Mouse (Mus musculus) neural tube, embryonic 15.5 days (tissue): ENCODE results near the gene Slfn5. TPM values are rescaled to one million over a fixed set of nuclear protein-coding genes. Genes with fewer than 3 reads are reported as not detected.
A peak's percentile ranks its signal among the peaks of the same experiment; 100 is the strongest.
"Not testable (repeated sequence)": the region's sequence is repeated elsewhere in the genome, so short reads cannot be mapped to it uniquely, and the experiment has no call there.

Experiments
- ATAC-seq: fragments of 200-750 bp; cut with Nextera tagmentation; 2 replicates; pipeline ENCODE4 v1.8.0; 2017; ENCODE audit warnings: mild to moderate bottlenecking, moderate TSS enrichment, moderate library complexity; ENCODE audit not compliant: low FRiP score
- H3K27ac ChIP-seq: fragments of 300-500 bp; sonication (generic); replicated peaks from 2 replicates; pipeline ENCODE4 v1.5.1; 2015; ENCODE audit warnings: mild to moderate bottlenecking, inconsistent platforms
- H3K27me3 ChIP-seq: fragments of 300-500 bp; sonication (generic); replicated peaks from 2 replicates; pipeline ENCODE4 v1.6.1; 2015; ENCODE audit warnings: inconsistent platforms
- H3K36me3 ChIP-seq: fragments of 300-500 bp; sonication (generic); 2 replicates; pipeline ENCODE4 v1.6.1; 2015; ENCODE audit warnings: inconsistent platforms
- H3K4me1 ChIP-seq: fragments of 300-500 bp; sonication (generic); 2 replicates; pipeline ENCODE4 v1.6.1; 2015; ENCODE audit warnings: inconsistent platforms
- H3K4me2 ChIP-seq: fragments of 300-500 bp; sonication (generic); 2 replicates; pipeline ENCODE4 v1.6.1; 2015; ENCODE audit warnings: inconsistent platforms, mild to moderate bottlenecking, moderate library complexity
- H3K4me3 ChIP-seq: fragments of 300-500 bp; sonication (generic); replicated peaks from 2 replicates; pipeline ENCODE4 v1.5.1; 2015; ENCODE audit warnings: mild to moderate bottlenecking, inconsistent platforms
- H3K9ac ChIP-seq: fragments of 300-500 bp; sonication (generic); replicated peaks from 2 replicates; pipeline ENCODE4 v1.6.1; 2015; ENCODE audit warnings: mild to moderate bottlenecking, inconsistent platforms
- H3K9me3 ChIP-seq: fragments of 300-500 bp; sonication (generic); replicated peaks from 2 replicates; pipeline ENCODE4 v1.6.1; 2016; ENCODE audit warnings: inconsistent platforms
- WGBS: fragments of 180-500 bp; shearing (Covaris S2); methylation state at CpG from one replicate; pipeline ENCODE4 v1.1.7; 2015; ENCODE audit warnings: mixed read lengths; 5-methylcytosine and 5-hydroxymethylcytosine counted together
- polyA plus RNA-seq: library from polyadenylated mRNA; unstranded; fragments of >200 nt; fragmentation: Nextera tagmentation; extraction: Ambion mirVana; gene quantifications from 2 replicates; pipeline ENCODE4 v1.2.1, GENCODE M21; 2015

Gene Slfn5
- polyA plus RNA-seq, 1 experiment from 2014 or later: 1.9 TPM

GRCm38 (mm10) chr11:82951865-82952611, 889 bp downstream of the Slfn5 start:
- Histone ChIP-seq H3K27me3 (peaks cover 49% of the 10 kb centered on the region), H3K4me1 (peaks cover 12% of the 10 kb centered on the region), H3K36me3 (no peaks in the 10 kb centered on the region), H3K9ac (no peak overlapping the region), H3K27ac (no peak overlapping the region), H3K9me3 (no peaks in the 10 kb centered on the region), H3K4me3 (0 out of 2 replicates have a peak overlapping the region, but pooled peaks have one; percentile 2), H3K4me2 (peak overlapping the region; percentile 30)
- ATAC-seq: no peak
- 9% methylated on average over 28 of the region's 28 CpGs for WGBS

GRCm38 (mm10) chr11:82952612-82953542, 1.7 kb downstream of the Slfn5 start:
- no peak overlapping the region for H3K4me3 ChIP-seq
- peaks cover 12% of the 10 kb centered on the region for H3K4me1 ChIP-seq
- H3K4me2 ChIP-seq: peak overlapping the region; percentile 30; the same call in 1 of the 2 replicates
- no peaks in the 10 kb centered on the region for H3K36me3 ChIP-seq
- H3K9ac ChIP-seq: no peak overlapping the region
- H3K27ac ChIP-seq: no peak overlapping the region
- H3K9me3 ChIP-seq: no peaks in the 10 kb centered on the region
- H3K27me3 ChIP-seq: peaks cover 49% of the 10 kb centered on the region
- WGBS: 71% methylated on average over 9 of the region's 9 CpGs
- ATAC-seq: no peak

- WGBS: 80% methylated on average over 6 of the region's 6 CpGs
- no peak overlapping the region for H3K27ac ChIP-seq
- peaks cover 12% of the 10 kb centered on the region for H3K4me1 ChIP-seq
- H3K9me3 ChIP-seq: no peaks in the 10 kb centered on the region
- no peak overlapping the region for H3K4me3 ChIP-seq
- no peaks in the 10 kb centered on the region for H3K36me3 ChIP-seq
- ATAC-seq: no peak
- H3K4me2 ChIP-seq: no peak overlapping the region
- no peak overlapping the region for H3K9ac ChIP-seq
- H3K27me3 ChIP-seq: peaks cover 49% of the 10 kb centered on the region
These were observed 3.5 kb downstream of the Slfn5 start for GRCm38 (mm10) chr11:82954631-82955030.

GRCm38 (mm10) chr11:82956925-82957324, 5.8 kb downstream of the Slfn5 start:
- H3K9ac ChIP-seq: no peak overlapping the region
- no peaks in the 10 kb centered on the region for H3K36me3 ChIP-seq
- H3K4me1 ChIP-seq: 0 out of 2 replicates have a peak, but pooled peaks cover 3% of the 10 kb centered on the region
- H3K4me3 ChIP-seq: no peak overlapping the region
- no peaks in the 10 kb centered on the region for H3K9me3 ChIP-seq
- H3K4me2 ChIP-seq: no peak overlapping the region
- ATAC-seq: no peak
- H3K27me3 ChIP-seq: peaks cover 30% of the 10 kb centered on the region
- H3K27ac ChIP-seq: no peak overlapping the region
- WGBS: 80% methylated on average over 10 of the region's 10 CpGs

- no peak for ATAC-seq
These were observed 8.5 kb downstream of the Slfn5 start for GRCm38 (mm10) chr11:82959613-82960012.

GRCm38 (mm10) chr11:82961743-82962142, 10.6 kb downstream of the Slfn5 start:
- Histone ChIP-seq H3K4me2 (no peak overlapping the region), H3K36me3 (no peaks in the 10 kb centered on the region), H3K9me3 (no peaks in the 10 kb centered on the region), H3K9ac (no peak overlapping the region), H3K27me3 (no peaks in the 10 kb centered on the region), H3K27ac (no peak overlapping the region), H3K4me3 (no peak overlapping the region), H3K4me1 (no peaks in the 10 kb centered on the region)
- no peak for ATAC-seq
- WGBS: 66% methylated on average over 2 of the region's 2 CpGs

More at GRCm38 (mm10) chr11:82959613-82960012, 8.5 kb downstream of the Slfn5 start:
- no peak overlapping the region for H3K4me3 ChIP-seq
- no peaks in the 10 kb centered on the region for H3K36me3 ChIP-seq
- H3K4me1 ChIP-seq: no peaks in the 10 kb centered on the region
- peaks cover 6% of the 10 kb centered on the region; the same call in 1 of the 2 replicates for H3K27me3 ChIP-seq
- no peak overlapping the region for H3K27ac ChIP-seq
- no peak overlapping the region for H3K4me2 ChIP-seq
- H3K9ac ChIP-seq: no peak overlapping the region
- H3K9me3 ChIP-seq: no peaks in the 10 kb centered on the region
- WGBS: 22% methylated on average over 4 of the region's 4 CpGs

GRCm38 (mm10) chr11:82962215-82962614, 11.1 kb downstream of the Slfn5 start:
- Histone ChIP-seq H3K9me3 (no peaks in the 10 kb centered on the region), H3K4me2 (no peak overlapping the region), H3K27me3 (no peaks in the 10 kb centered on the region), H3K36me3 (no peaks in the 10 kb centered on the region), H3K4me1 (no peaks in the 10 kb centered on the region), H3K27ac (no peak overlapping the region), H3K9ac (no peak overlapping the region), H3K4me3 (no peak overlapping the region)
- 91% methylated on average over 8 of the region's 8 CpGs for whole genome bisulfite sequencing
- ATAC-seq: no peak

- Histone ChIP-seq H3K4me3 (peak overlapping the region; percentile 31), H3K4me1 (peaks cover 12% of the 10 kb centered on the region), H3K4me2 (peak overlapping the region; percentile 56), H3K36me3 (no peaks in the 10 kb centered on the region), H3K27me3 (no peaks in the 10 kb centered on the region), H3K9ac (0 out of 2 replicates have a peak overlapping the region, but pooled peaks have one; percentile 36), H3K9me3 (no peaks in the 10 kb centered on the region), H3K27ac (peak overlapping the region; percentile 54)
- WGBS: 8% methylated on average over 31 of the region's 31 CpGs
- peak; percentile 74; the same call in 1 of the 2 replicates for ATAC-seq
These were observed 19.8 kb downstream of the Slfn5 start for GRCm38 (mm10) chr11:82970712-82971589.

GRCm38 (mm10) chr11:82971590-82971974, 20.4 kb downstream of the Slfn5 start:
- peak overlapping the region; percentile 56 for H3K4me2 ChIP-seq
- H3K27me3 ChIP-seq: no peaks in the 10 kb centered on the region
- WGBS: 61% methylated on average over 11 of the region's 11 CpGs
- 0 out of 2 replicates have a peak overlapping the region, but pooled peaks have one; percentile 54 for H3K27ac ChIP-seq
- 0 out of 2 replicates have a peak overlapping the region, but pooled peaks have one; percentile 36 for H3K9ac ChIP-seq
- ATAC-seq: no peak
- no peaks in the 10 kb centered on the region for H3K9me3 ChIP-seq
- H3K36me3 ChIP-seq: no peaks in the 10 kb centered on the region
- H3K4me1 ChIP-seq: peaks cover 12% of the 10 kb centered on the region
- peak overlapping the region; percentile 31; the same call in 1 of the 2 replicates for H3K4me3 ChIP-seq

GRCm38 (mm10) chr11:82973916-82974315, 22.8 kb downstream of the Slfn5 start:
- Histone ChIP-seq H3K36me3 (no peaks in the 10 kb centered on the region), H3K27me3 (no peaks in the 10 kb centered on the region), H3K4me3 (no peak overlapping the region), H3K4me2 (no peak overlapping the region), H3K27ac (no peak overlapping the region), H3K9ac (no peak overlapping the region), H3K4me1 (peaks cover 12% of the 10 kb centered on the region), H3K9me3 (no peaks in the 10 kb centered on the region)
- 48% methylated on average over 5 of the region's 5 CpGs for WGBS
- no peak for ATAC-seq

- not testable (repeated sequence) for H3K4me1 ChIP-seq, H3K4me3 ChIP-seq, H3K9ac ChIP-seq, H3K9me3 ChIP-seq, H3K4me2 ChIP-seq, H3K27ac ChIP-seq, H3K36me3 ChIP-seq, ATAC-seq, H3K27me3 ChIP-seq
- WGBS: 93% methylated on average over 2 of the region's 2 CpGs
These were observed 31.3 kb downstream of the Slfn5 start for GRCm38 (mm10) chr11:82982409-82982808.
